Mouse (Mus musculus): ENCODE data around the gene Igsf10. TPM values are rescaled to one million over a fixed set of nuclear protein-coding genes. Genes with fewer than 3 reads are reported as not detected.

Gene Igsf10
- polyA plus RNA-seq (2014; fragmentation: Illumina TruSeq; extraction: RNeasy Lipid Tissue Mini Kit (QIAGEN cat#74804); ENCODE audit: low read depth, low replicate concordance): 1.1 TPM

GRCm38 (mm10) chr3:59344065-59344905 lies at the start of gene Igsf10:
Gene Igsf10, minus strand, starts transcription at chr3:59344394.

Other genes with a start within 250 kb of the Igsf10 start
- gene Gpr171, start 242.6 kb downstream of the Igsf10 start, polyA plus RNA-seq (2014; fragmentation: Illumina TruSeq; extraction: RNeasy Lipid Tissue Mini Kit (QIAGEN cat#74804); ENCODE audit: low read depth, low replicate concordance): 0.20 TPM
- gene P2ry14, start 190.8 kb downstream of the Igsf10 start, polyA plus RNA-seq (2014; fragmentation: Illumina TruSeq; extraction: RNeasy Lipid Tissue Mini Kit (QIAGEN cat#74804); ENCODE audit: low read depth, low replicate concordance): 9.2 TPM
- not detected for gene Gpr87, start 149.3 kb downstream of the Igsf10 start, polyA plus RNA-seq (2014; fragmentation: Illumina TruSeq; extraction: RNeasy Lipid Tissue Mini Kit (QIAGEN cat#74804); ENCODE audit: low read depth, low replicate concordance)
- 0.61 TPM for gene P2ry13, start 133.5 kb downstream of the Igsf10 start, polyA plus RNA-seq (2014; fragmentation: Illumina TruSeq; extraction: RNeasy Lipid Tissue Mini Kit (QIAGEN cat#74804); ENCODE audit: low read depth, low replicate concordance)
- 0.97 TPM for gene P2ry12, start 81.5 kb downstream of the Igsf10 start, polyA plus RNA-seq (2014; fragmentation: Illumina TruSeq; extraction: RNeasy Lipid Tissue Mini Kit (QIAGEN cat#74804); ENCODE audit: low read depth, low replicate concordance)

Data from kidney, adult 10 weeks (tissue).